Mouse (Mus musculus) T-helper 2 cell (primary cell): ENCODE measurements around the gene Arhgap32.

Experiments
- in situ Hi-C: fragments of 300-600 bp; cut with MboI, MseI; formaldehyde crosslinking; loops from one replicate; pipeline ENCODE4 v1.15.1; 2025; ENCODE audit warnings: high pct_unique_total_duplicates

Arhgap32 gene

GRCm38 (mm10) chr9:32186489-32186888 lies 70.6 kb downstream of the Arhgap32 start:
- in situ Hi-C loops: no loop called here

GRCm38 (mm10) chr9:32192295-32193073 lies 76.5 kb downstream of the Arhgap32 start:
- in situ Hi-C loops: no loop called here

- in situ Hi-C loops: no loop called here
These were observed 88.6 kb downstream of the Arhgap32 start for GRCm38 (mm10) chr9:32204450-32204990.

GRCm38 (mm10) chr9:32207133-32207532 lies 91.2 kb downstream of the Arhgap32 start:
- in situ Hi-C loops: no loop called here

GRCm38 (mm10) chr9:32208071-32208470 lies 92.1 kb downstream of the Arhgap32 start:
- in situ Hi-C loops: no loop called here

GRCm38 (mm10) chr9:32216820-32217567 lies 101.1 kb downstream of the Arhgap32 start:
- in situ Hi-C loops: loop anchor here (10.0 kb wide), 1 partner anchor 758 kb away; no protein-coding TSS in a partner anchor

GRCm38 (mm10) chr9:32219400-32219799 lies 103.5 kb downstream of the Arhgap32 start:
- in situ Hi-C loops: loop anchor here (10.0 kb wide), 1 partner anchor 755 kb away; no protein-coding TSS in a partner anchor

- in situ Hi-C loops: no loop called here
These were observed 106.2 kb downstream of the Arhgap32 start for GRCm38 (mm10) chr9:32222184-32222583.

GRCm38 (mm10) chr9:32223739-32224529 lies 108.0 kb downstream of the Arhgap32 start:
- in situ Hi-C loops: no loop called here

- in situ Hi-C loops: no loop called here
These were observed 109.0 kb downstream of the Arhgap32 start for GRCm38 (mm10) chr9:32224937-32225336.

- in situ Hi-C loops: no loop called here
These were observed 109.6 kb downstream of the Arhgap32 start for GRCm38 (mm10) chr9:32225584-32225983.

GRCm38 (mm10) chr9:32227034-32227433 lies 111.1 kb downstream of the Arhgap32 start:
- in situ Hi-C loops: no loop called here

GRCm38 (mm10) chr9:32233593-32233992 lies 117.7 kb downstream of the Arhgap32 start:
- in situ Hi-C loops: no loop called here

- in situ Hi-C loops: no loop called here
These were observed 119.0 kb downstream of the Arhgap32 start for GRCm38 (mm10) chr9:32234767-32235489.

GRCm38 (mm10) chr9:32238899-32239298 lies 123.0 kb downstream of the Arhgap32 start:
- in situ Hi-C loops: no loop called here

GRCm38 (mm10) chr9:32239427-32239826 lies 123.5 kb downstream of the Arhgap32 start:
- in situ Hi-C loops: no loop called here

GRCm38 (mm10) chr9:32240449-32240848 lies 124.5 kb downstream of the Arhgap32 start:
- in situ Hi-C loops: no loop called here

- in situ Hi-C loops: no loop called here
These were observed 125.8 kb downstream of the Arhgap32 start for GRCm38 (mm10) chr9:32241637-32242199.

GRCm38 (mm10) chr9:32242921-32243617 lies 127.1 kb downstream of the Arhgap32 start:
- in situ Hi-C loops: no loop called here

- in situ Hi-C loops: no loop called here
These were observed 129.3 kb downstream of the Arhgap32 start for GRCm38 (mm10) chr9:32245237-32245636.
